Mouse (Mus musculus) lung, postnatal 0 days (tissue): ENCODE measurements at regions not wholly inside any gene's neighbourhood (a gene's known extent, or its start where the extent isn't known, plus 50 kb on each side); places are given as distances from the start of the nearest gene placed in this dataset.

Experiments
- CTCF ChIP-seq: IDR thresholded peaks from 2 replicates; pipeline ENCODE4 v1.5.1; 2016; ENCODE audit warnings: antibody characterized with exemption, mild to moderate bottlenecking
- EP300 ChIP-seq: IDR thresholded peaks from 2 replicates; pipeline ENCODE4 v1.6.1; 2016; ENCODE audit warnings: antibody characterized with exemption, mild to moderate bottlenecking, control low read depth

DNA sequence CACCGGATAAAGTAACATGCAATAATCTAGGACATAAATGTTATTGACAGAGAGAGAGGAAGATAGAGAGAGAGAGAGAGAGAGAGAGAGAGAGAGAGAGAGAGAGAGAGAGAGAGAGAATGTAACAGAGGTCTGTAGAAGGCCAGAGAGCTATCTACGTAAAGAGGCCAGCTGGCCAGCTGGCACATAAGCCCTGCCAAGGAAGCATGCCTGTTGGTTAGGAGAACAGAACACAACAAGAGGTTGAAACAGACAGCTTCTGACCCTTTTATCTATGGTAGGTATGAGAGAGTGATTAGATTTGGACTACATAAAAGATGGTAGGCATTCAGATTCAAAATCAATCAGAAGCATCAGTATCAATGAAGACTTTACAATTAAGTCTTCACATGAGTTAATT lies 130.8 kb upstream of the Brinp3 start:
- TF ChIP-seq CTCF, result no peak
- no peak for TF ChIP-seq EP300
